23 mouse cellular contexts compared by ENCODE assay signal in genomic region chr6:89557654-89558053, GRCm38 (mm10). TPM values are rescaled to one million over a fixed set of nuclear protein-coding genes. Genes with fewer than 3 reads are reported as not detected.
DNase-seq lines count a peak whose midpoint lies in the region; ATAC-seq and TF ChIP-seq lines count a peak whose summit lies in the region.
"Had no signal": no experiment of that assay in that cellular context is flagged by ENCODE, and none has a peak within 500 bp of the region (broad histone marks: within the 10 kb centered on the region; RNA-seq: fewer than 3 reads in every experiment).

No protein-coding gene starts in this region.

- ATAC-seq in intestine, embryonic 14.5 days (replicated peaks; ENCODE audit: low FRiP score, low TSS enrichment, low read depth): no peak
- ATAC-seq in intestine, embryonic 15.5 days: no peak
- ATAC-seq in intestine, embryonic 16.5 days: peak; percentile 68
- ATAC-seq in intestine, postnatal 0 days: peak; percentile 85
- ATAC-seq: activated CD4-positive, CD25-positive, alpha-beta regulatory T cell, adult 4 months; CD4-positive, CD25-positive, alpha-beta regulatory T cell, adult 4 months; Patski had no signal

- no peak for TF ChIP-seq POLR2A in testis, adult 2 months (IDR thresholded peaks at IDR 0.05; ENCODE audit: control insufficient read depth, low read depth, low read length)

- TF ChIP-seq CTCF in testis, adult 2 months (IDR thresholded peaks at IDR 0.05; ENCODE audit: control insufficient read depth, insufficient read depth, insufficient replicate concordance, low read depth, low read length): no peak
- no peak for TF ChIP-seq CTCF in intestine, postnatal 0 days (IDR thresholded peaks at IDR 0.05; ENCODE audit: low read depth)

- H3K27ac ChIP-seq in intestine, embryonic 14.5 days (ENCODE audit: low read depth): no peak overlapping the region
- no peak overlapping the region for H3K27ac ChIP-seq in intestine, embryonic 15.5 days
- H3K27ac ChIP-seq in testis, adult 2 months (ENCODE audit: control insufficient read depth, insufficient read depth, low read depth, low read length): no peak overlapping the region
- H3K27ac ChIP-seq in intestine, embryonic 16.5 days (ENCODE audit: low read length): no peak overlapping the region
- H3K27ac ChIP-seq in intestine, postnatal 0 days (ENCODE audit: low read depth, low read length): 0 out of 2 replicates have a peak overlapping the region, but pooled peaks have one; percentile 46

- H3K4me2 ChIP-seq in intestine, embryonic 14.5 days (ENCODE audit: low read length): no peak overlapping the region
- H3K4me2 ChIP-seq in intestine, embryonic 15.5 days (replicated peaks): no peak overlapping the region
- H3K4me2 ChIP-seq in intestine, embryonic 16.5 days (ENCODE audit: low read depth, low read length): no peak overlapping the region
- no peak overlapping the region for H3K4me2 ChIP-seq in intestine, postnatal 0 days (replicated peaks; ENCODE audit: low read depth)

- H3K4me1 ChIP-seq in intestine, embryonic 14.5 days (replicated peaks; ENCODE audit: control insufficient read depth, insufficient read depth, low read length): no peaks in the 10 kb centered on the region
- peaks cover 4% of the 10 kb centered on the region; the same call in 1 of the 2 replicates for H3K4me1 ChIP-seq in intestine, embryonic 15.5 days (replicated peaks)
- H3K4me1 ChIP-seq in testis, adult 2 months (ENCODE audit: control insufficient read depth, insufficient read depth, low read length): no peaks in the 10 kb centered on the region
- H3K4me1 ChIP-seq in intestine, embryonic 16.5 days (ENCODE audit: control insufficient read depth, insufficient read depth, low read length): no peaks in the 10 kb centered on the region
- peaks cover 3% of the 10 kb centered on the region; the same call in 1 of the 2 replicates for H3K4me1 ChIP-seq in intestine, postnatal 0 days (replicated peaks; ENCODE audit: control insufficient read depth, insufficient read depth, low read length)

- H3K27me3 ChIP-seq in intestine, embryonic 14.5 days (replicated peaks; ENCODE audit: control insufficient read depth, insufficient read depth, low read length): no peaks in the 10 kb centered on the region
- no peaks in the 10 kb centered on the region for H3K27me3 ChIP-seq in intestine, embryonic 15.5 days (replicated peaks)
- no peaks in the 10 kb centered on the region for H3K27me3 ChIP-seq in testis, adult 2 months (ENCODE audit: control insufficient read depth, insufficient read depth, low read length)
- H3K27me3 ChIP-seq in intestine, embryonic 16.5 days (replicated peaks; ENCODE audit: control insufficient read depth, insufficient read depth, low read length): no peaks in the 10 kb centered on the region
- H3K27me3 ChIP-seq in intestine, postnatal 0 days (replicated peaks; ENCODE audit: control insufficient read depth, insufficient read depth, low read length): no peaks in the 10 kb centered on the region
- H3K27me3 ChIP-seq: CH12.LX, Patski had no signal

- WGBS in intestine, embryonic 14.5 days: 78% methylated on average over 4 of the region's 4 CpGs
- WGBS in intestine, embryonic 15.5 days: 73% methylated on average over 4 of the region's 4 CpGs
- 72% methylated on average over 4 of the region's 4 CpGs for WGBS in intestine, embryonic 16.5 days
- 68% methylated on average over 4 of the region's 4 CpGs for WGBS in intestine, postnatal 0 days

- H3K9me3 ChIP-seq in intestine, embryonic 14.5 days (ENCODE audit: control insufficient read depth, low read length): no peaks in the 10 kb centered on the region
- no peaks in the 10 kb centered on the region for H3K9me3 ChIP-seq in intestine, embryonic 15.5 days
- no peaks in the 10 kb centered on the region for H3K9me3 ChIP-seq in intestine, embryonic 16.5 days (ENCODE audit: control insufficient read depth, low read length)
- no peaks in the 10 kb centered on the region for H3K9me3 ChIP-seq in intestine, postnatal 0 days (ENCODE audit: control insufficient read depth)
- H3K9me3 ChIP-seq: G1E had no signal

- H3K36me3 ChIP-seq in intestine, embryonic 14.5 days (ENCODE audit: control insufficient read depth, insufficient read depth, low read length): no peaks in the 10 kb centered on the region
- no peaks in the 10 kb centered on the region for H3K36me3 ChIP-seq in intestine, embryonic 15.5 days
- peaks cover 1% of the 10 kb centered on the region; the same call in 1 of the 2 replicates for H3K36me3 ChIP-seq in testis, adult 2 months (ENCODE audit: control insufficient read depth, insufficient read depth, low read length)
- no peaks in the 10 kb centered on the region for H3K36me3 ChIP-seq in intestine, embryonic 16.5 days (ENCODE audit: control insufficient read depth, insufficient read depth, low read length)
- H3K36me3 ChIP-seq in intestine, postnatal 0 days (ENCODE audit: control insufficient read depth, insufficient read depth): no peaks in the 10 kb centered on the region

- DNase-seq in intestine, embryonic 14.5 days (ENCODE audit: low spot score): peak; percentile 31
- DNase-seq in testis, postnatal 10 days (ENCODE audit: low spot score): no peak
- no peak for DNase-seq in T-cell, adult 2 months (ENCODE audit: low spot score)
- no peak for DNase-seq in embryo, embryonic 10 days (ENCODE audit: low spot score)
- DNase-seq: adrenal gland, adult 2 months; adrenal gland, adult 8-10 months; adrenal gland, postnatal 10 days; adrenal gland, postnatal 14 days; adrenal gland, postnatal 25 days; adrenal gland, postnatal 36 days; B cell, adult 2 months; cerebellum, adult 11 months; cerebellum, adult 11-12 months; cerebellum, adult 18-20 months had no signal

- H3K4me3 ChIP-seq in intestine, embryonic 14.5 days (ENCODE audit: low read depth, low read length): no peak overlapping the region
- H3K4me3 ChIP-seq in intestine, embryonic 15.5 days (replicated peaks): no peak overlapping the region
- H3K4me3 ChIP-seq in testis, adult 2 months (ENCODE audit: control insufficient read depth, low read depth, low read length): peak overlapping the region; percentile 23; the same call in 1 of the 2 replicates
- no peak overlapping the region for H3K4me3 ChIP-seq in intestine, embryonic 16.5 days (ENCODE audit: low read length)
- no peak overlapping the region for H3K4me3 ChIP-seq in intestine, postnatal 0 days (ENCODE audit: low read depth, low read length)

- H3K9ac ChIP-seq in intestine, embryonic 14.5 days (ENCODE audit: low read length): no peak overlapping the region
- no peak overlapping the region for H3K9ac ChIP-seq in intestine, embryonic 15.5 days
- no peak overlapping the region for H3K9ac ChIP-seq in intestine, embryonic 16.5 days (ENCODE audit: low read depth, low read length)
- no peak overlapping the region for H3K9ac ChIP-seq in intestine, postnatal 0 days (ENCODE audit: low read depth, low read length)

RNA-seq across cellular contexts. Expression of gene Chchd6, which starts 37.8 kb away (rescaled TPM):
- 57.2 and 59.9 TPM in 2 replicates for polyA plus RNA-seq in intestine, embryonic 14.5 days (2014; fragmentation: Nextera tagmentation; extraction: Ambion mirVana)
- polyA plus RNA-seq in intestine, embryonic 15.5 days (2015; fragmentation: Nextera tagmentation; extraction: Ambion mirVana): 40.6 and 44.1 TPM in 2 replicates
- 677 and 783 TPM in 2 replicates for polyA plus RNA-seq in testis, adult 2 months (2012; rRNA removed)
- 36.8 and 41.3 TPM in 2 replicates for polyA plus RNA-seq in intestine, embryonic 16.5 days (2015; fragmentation: Nextera tagmentation; extraction: Ambion mirVana)
- 14.8 and 15.5 TPM in 2 replicates for polyA plus RNA-seq in intestine, postnatal 0 days (2015; fragmentation: Nextera tagmentation; extraction: Ambion mirVana)

Comparison
In these comparisons a context has a peak if more than half of its experiments do, and no peak if none do; other contexts are left out.
1. ATAC-seq: peak in intestine, embryonic 16.5 days (single experiment) and intestine, postnatal 0 days (single experiment); none in intestine, embryonic 14.5 days (single experiment) and intestine, embryonic 15.5 days (single experiment).
2. RNA of gene Chchd6, which starts 37.8 kb away (polyA plus RNA-seq): 677 to 783 TPM in testis, adult 2 months; 57.2 to 59.9 TPM in intestine, embryonic 14.5 days, 36.8 to 41.3 TPM in intestine, embryonic 16.5 days, 40.6 to 44.1 TPM in intestine, embryonic 15.5 days and 14.8 to 15.5 TPM in intestine, postnatal 0 days; every median in the first group is over 10 times any median in the second.